Mouse (Mus musculus) cortical plate, adult 2 months (tissue): ENCODE data around the gene Scarf2. TPM values are rescaled to one million over a fixed set of nuclear protein-coding genes. Genes with fewer than 3 reads are reported as not detected.

Experiments
- H3K27ac ChIP-seq: fragments of 200-500 bp; 2 replicates; pipeline ENCODE4 v1.5.1; 2012; ENCODE audit warnings: low read length, control low read depth, inconsistent platforms; ENCODE audit not compliant: insufficient read depth
- H3K4me1 ChIP-seq: fragments of 200-500 bp; 2 replicates; pipeline ENCODE4 v1.6.1; 2011; ENCODE audit warnings: low read length; ENCODE audit not compliant: control insufficient read depth, insufficient read depth
- H3K4me3 ChIP-seq: fragments of 200-500 bp; 2 replicates; pipeline ENCODE4 v1.5.1; 2011; ENCODE audit warnings: mild to moderate bottlenecking, low read length, control low read depth; ENCODE audit not compliant: insufficient read depth
- CTCF ChIP-seq: fragments of 200-500 bp; IDR thresholded peaks from 2 replicates; pipeline ENCODE4 v1.5.1; 2011; ENCODE audit warnings: mild to moderate bottlenecking, control low read depth, low read length; ENCODE audit not compliant: insufficient read depth; ENCODE audit errors: extremely low read depth
- POLR2A ChIP-seq: fragments of 200-500 bp; IDR thresholded peaks from 2 replicates; pipeline ENCODE4 v1.6.1; 2011; ENCODE audit warnings: mild to moderate bottlenecking, low read length, control low read depth; ENCODE audit not compliant: insufficient read depth; ENCODE audit errors: extremely low read depth
- polyA plus RNA-seq: library from polyadenylated mRNA; depleted of rRNA; stranded (reverse); fragments of >200 nt; gene quantifications from 2 replicates; pipeline ENCODE4 v1.2.3, GENCODE M21; 2012

The Scarf2 gene
- polyA plus RNA-seq, 1 experiment: 3.7 TPM

DNA sequence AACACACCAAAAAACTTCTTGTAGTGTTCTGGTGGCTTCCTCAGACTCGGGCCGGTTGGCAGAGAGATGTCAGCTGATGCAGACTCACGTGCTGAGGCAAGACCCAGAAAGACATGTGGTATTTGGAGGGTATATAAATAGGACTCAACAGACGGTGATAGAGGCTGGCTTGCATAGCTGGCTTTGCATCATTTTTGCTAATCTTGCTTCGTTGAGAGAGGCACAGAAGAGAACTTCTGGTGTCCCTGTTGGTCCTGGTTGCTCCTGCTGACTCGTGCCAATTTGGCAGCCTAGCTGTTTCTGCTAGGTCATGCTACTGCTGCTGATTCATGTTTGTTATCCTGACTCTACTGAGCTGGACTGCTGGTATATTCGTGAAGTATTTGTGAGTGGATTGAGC, 28.2 kb upstream of the Scarf2 start:
- H3K4me1 ChIP-seq: peaks cover 4% of the 10 kb centered on the region
- no peak overlapping the region for H3K27ac ChIP-seq
- TF ChIP-seq CTCF: no peak
- TF ChIP-seq POLR2A: no peak
- no peak overlapping the region for H3K4me3 ChIP-seq

DNA sequence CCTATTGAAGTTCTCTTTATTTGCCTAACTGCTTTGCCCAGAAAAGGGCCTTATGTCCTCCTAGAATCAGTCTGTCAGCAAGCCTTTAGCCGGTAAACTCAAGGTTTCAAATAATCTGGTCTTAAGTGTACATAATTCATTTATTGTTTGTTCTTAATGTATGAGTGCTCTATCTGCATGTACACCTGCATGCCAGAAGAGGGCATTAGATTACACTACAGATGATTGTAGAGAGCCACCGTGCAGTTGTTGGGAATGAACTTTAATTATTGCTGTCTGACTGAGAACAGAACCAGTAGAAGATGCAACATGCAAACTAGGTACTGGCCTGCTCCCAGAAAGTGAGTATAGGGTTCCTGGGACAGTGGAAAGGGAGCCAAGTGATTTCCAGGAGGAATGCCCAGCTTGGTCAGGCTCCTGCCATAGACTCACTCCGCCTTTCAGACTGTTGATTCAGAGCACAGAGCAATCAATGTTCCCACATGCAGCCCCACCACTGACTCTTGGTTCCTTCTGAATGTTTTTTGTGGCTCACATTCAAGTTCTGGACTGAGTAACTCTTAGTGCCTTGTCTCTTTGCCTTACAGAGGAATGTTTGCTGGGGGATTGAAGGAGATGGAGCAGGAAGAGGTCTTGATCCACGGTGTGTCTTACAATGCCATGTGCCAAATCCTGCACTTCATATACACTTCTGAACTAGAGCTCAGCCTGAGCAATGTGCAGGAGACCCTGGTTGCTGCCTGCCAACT, 25.8 kb upstream of the Scarf2 start:
- Histone ChIP-seq H3K4me3 (no peak overlapping the region), H3K4me1 (peaks cover 1% of the 10 kb centered on the region), H3K27ac (no peak overlapping the region)
- TF ChIP-seq POLR2A: no peak
- TF ChIP-seq CTCF: 0 out of 2 replicates have a peak, but pooled peaks have one; percentile 2

- Histone ChIP-seq H3K27ac (no peak overlapping the region), H3K4me1 (no peaks in the 10 kb centered on the region), H3K4me3 (no peak overlapping the region)
- TF ChIP-seq POLR2A: no peak
- peak; percentile 61 for TF ChIP-seq CTCF
Observed at GRCm38 (mm10) chr16:17776828-17777227, 20.3 kb upstream of the Scarf2 start.

- TF ChIP-seq POLR2A: no peak
- TF ChIP-seq CTCF: no peak
- H3K4me1 ChIP-seq: no peaks in the 10 kb centered on the region
Observed at GRCm38 (mm10) chr16:17778223-17778622, 18.9 kb upstream of the Scarf2 start.

DNA sequence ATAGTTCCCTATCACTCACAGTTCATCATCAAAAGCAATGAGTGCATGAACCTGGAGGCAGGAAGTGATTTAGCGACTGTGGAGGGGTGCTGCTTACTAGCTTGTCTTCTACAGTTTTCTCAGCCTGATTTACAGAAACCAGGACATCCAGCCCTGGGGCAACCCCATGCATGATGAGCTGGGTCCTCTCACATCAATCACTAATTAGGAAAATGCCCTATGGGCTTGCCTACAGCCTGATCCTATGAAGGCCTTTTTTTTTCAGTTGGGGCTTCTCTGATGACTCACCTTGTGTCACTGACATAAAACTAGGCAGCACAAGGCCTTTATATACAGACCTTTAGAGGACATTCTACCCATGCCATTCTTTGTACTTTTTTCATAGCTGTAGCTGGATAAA, 17.4 kb upstream of the Scarf2 start:
- H3K27ac ChIP-seq: no peak overlapping the region
- TF ChIP-seq POLR2A (no peak), CTCF (no peak)
- no peak overlapping the region for H3K4me3 ChIP-seq
- no peaks in the 10 kb centered on the region for H3K4me1 ChIP-seq

More at GRCm38 (mm10) chr16:17778223-17778622, 18.9 kb upstream of the Scarf2 start:
- H3K27ac ChIP-seq: no peak overlapping the region
- H3K4me3 ChIP-seq: no peak overlapping the region

- Histone ChIP-seq H3K4me1 (no peaks in the 10 kb centered on the region), H3K27ac (no peak overlapping the region)
- TF ChIP-seq POLR2A: no peak
- peak; percentile 26; the same call in 1 of the 2 replicates for TF ChIP-seq CTCF
Observed at GRCm38 (mm10) chr16:17785337-17785736, 11.7 kb upstream of the Scarf2 start.

DNA sequence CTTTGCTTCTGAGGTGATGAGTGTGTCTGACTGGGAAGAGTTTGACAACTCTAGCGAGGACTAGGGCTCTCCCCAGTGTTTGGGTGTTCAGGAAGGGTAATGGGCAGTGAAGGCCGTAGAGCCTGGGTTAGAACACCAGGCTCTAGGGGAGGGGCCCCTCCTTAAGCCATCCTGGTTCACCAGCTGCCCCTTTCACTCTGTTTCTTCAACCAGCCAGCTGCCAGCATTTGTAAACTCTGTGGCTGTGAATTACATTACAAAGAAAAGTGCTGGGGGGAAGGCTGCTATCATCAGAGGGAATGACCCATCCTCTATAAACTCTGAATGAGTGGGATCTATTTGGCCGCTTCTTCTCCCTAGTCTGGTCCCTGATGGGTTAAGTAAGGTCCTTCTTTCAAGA, 4.4 kb upstream of the Scarf2 start:
- H3K27ac ChIP-seq: no peak overlapping the region
- H3K4me1 ChIP-seq: no peaks in the 10 kb centered on the region
- no peak overlapping the region for H3K4me3 ChIP-seq
- no peak for TF ChIP-seq POLR2A
- no peak for TF ChIP-seq CTCF

More at GRCm38 (mm10) chr16:17785337-17785736, 11.7 kb upstream of the Scarf2 start:
- H3K4me3 ChIP-seq: no peak overlapping the region

DNA sequence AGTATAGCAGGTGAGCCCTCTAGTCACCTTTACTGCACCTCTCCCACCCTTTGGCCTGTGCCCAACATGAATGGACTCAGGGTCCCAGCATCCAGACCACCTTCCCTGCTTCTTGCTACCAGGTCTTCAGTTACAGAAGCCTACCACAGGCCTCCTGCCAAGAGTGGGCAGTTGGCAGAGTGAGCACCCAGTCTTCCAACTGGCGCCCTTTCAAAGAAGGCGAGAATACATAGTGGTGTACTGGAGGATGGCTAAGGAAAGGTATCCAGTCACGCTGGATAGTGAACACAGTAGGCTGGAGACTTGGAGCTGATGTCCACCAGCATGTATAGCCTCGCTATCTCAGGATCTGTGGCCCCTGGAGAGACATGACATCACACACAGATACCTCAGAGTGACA, 3.0 kb upstream of the Scarf2 start:
- no peaks in the 10 kb centered on the region for H3K4me1 ChIP-seq
- H3K27ac ChIP-seq: no peak overlapping the region
- TF ChIP-seq CTCF: no peak
- TF ChIP-seq POLR2A: no peak
- H3K4me3 ChIP-seq: no peak overlapping the region

DNA sequence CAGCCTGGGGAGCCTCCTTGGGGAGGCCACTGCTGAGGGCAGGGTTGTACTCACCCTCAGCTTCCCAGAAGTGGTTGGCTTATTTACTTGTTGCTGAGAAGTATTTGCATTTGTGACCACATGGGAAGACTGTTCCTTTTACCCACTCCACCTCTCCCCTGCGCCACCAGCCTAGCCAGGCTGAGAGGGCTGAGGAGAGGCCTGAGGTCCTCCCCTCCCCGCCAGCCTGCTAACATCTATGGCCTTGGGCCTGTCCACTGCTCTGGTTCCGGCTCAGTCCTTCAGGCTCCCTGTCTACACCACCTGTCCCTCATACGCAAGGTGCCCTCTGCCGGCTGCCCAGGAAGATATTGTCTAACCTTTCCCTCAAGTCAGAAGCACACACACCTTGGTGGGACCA, 1.4 kb upstream of the Scarf2 start:
- Histone ChIP-seq H3K4me1 (no peaks in the 10 kb centered on the region), H3K4me3 (no peak overlapping the region), H3K27ac (no peak overlapping the region)
- no peak for TF ChIP-seq CTCF
- no peak for TF ChIP-seq POLR2A

GRCm38 (mm10) chr16:17796519-17796918, 563 bp upstream of the Scarf2 start:
- H3K4me3 ChIP-seq: no peak overlapping the region
- no peaks in the 10 kb centered on the region for H3K4me1 ChIP-seq
- no peak for TF ChIP-seq CTCF
- no peak for TF ChIP-seq POLR2A
- H3K27ac ChIP-seq: no peak overlapping the region
